Mouse (Mus musculus) ES-CJ7 (cell line): ENCODE measurements around the gene Phykpl.

Experiments
- DNase-seq: peaks from one replicate; pipeline ENCODE4 v3.0.0; 2011; ENCODE audit warnings: low read depth, low spot score

The Phykpl gene

DNA sequence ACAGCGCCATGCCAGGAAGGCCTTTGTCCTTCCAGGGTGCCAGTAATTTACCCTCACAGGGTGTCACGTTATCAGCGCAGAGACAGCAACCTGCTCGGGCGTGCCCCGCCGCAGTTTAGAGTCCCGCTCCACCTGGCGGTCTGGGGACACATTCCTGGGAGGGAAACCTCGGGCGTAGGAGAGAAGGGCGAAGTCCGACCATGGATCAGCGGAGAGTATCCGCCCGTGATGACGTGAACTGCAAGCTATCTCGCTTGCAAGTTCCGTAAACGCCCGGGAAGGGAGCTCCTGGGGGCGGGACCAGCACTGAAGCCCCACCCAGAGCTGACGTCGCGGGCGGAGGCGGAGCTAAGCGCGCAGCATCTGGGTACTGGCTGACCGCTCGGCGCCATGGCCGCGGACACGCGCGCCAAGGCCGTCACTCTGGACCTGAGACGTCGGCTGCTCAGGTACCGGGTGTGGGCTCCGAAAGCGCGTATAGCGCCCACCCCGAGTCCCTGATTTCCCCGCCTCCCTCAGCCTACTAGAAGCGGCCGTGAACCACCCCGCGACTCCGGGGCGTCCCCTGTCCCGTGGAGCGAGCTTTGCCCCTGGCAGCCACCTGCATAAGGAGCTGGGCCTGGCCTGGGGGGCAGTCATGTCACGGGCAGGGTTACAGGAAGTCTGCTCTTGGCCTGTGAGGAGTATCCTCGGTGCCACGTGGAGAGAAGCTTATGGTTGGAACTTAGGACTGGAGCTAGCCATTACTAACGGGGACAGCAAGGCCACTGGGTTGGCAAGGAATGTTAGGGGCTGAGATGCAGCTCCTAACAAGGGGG is at the start of gene Phykpl:
Gene Phykpl (plus strand): TSS at position 327 of the 818 bp plus-strand sequence.
- DNase-seq = peak; percentile 96

DNA sequence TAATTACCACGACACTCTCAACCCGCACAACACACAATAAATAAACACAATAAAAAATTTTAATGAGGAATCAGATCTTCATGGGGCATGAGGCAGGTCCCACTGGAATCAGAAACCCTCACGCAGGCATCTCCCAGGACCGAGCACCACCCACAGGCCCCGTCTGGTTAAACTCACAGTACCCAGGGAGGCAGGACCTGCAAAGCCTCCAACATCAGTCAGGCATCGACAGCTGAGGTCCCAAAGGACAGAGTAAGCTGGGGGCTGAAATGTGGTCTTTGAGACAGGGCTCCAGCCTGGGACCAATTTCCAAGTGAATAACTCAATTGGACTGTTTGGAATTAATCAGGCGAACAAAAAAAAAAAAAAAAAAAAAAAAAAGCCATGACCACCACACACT is 46.2 kb upstream of the Phykpl start:
- DNase-seq = no peak

GRCm38 (mm10) chr11:51538919-51539758 is 45.4 kb upstream of the Phykpl start:
- no peak for DNase-seq

GRCm38 (mm10) chr11:51539759-51540282 is 44.7 kb upstream of the Phykpl start:
- DNase-seq = peak; percentile 98

DNA sequence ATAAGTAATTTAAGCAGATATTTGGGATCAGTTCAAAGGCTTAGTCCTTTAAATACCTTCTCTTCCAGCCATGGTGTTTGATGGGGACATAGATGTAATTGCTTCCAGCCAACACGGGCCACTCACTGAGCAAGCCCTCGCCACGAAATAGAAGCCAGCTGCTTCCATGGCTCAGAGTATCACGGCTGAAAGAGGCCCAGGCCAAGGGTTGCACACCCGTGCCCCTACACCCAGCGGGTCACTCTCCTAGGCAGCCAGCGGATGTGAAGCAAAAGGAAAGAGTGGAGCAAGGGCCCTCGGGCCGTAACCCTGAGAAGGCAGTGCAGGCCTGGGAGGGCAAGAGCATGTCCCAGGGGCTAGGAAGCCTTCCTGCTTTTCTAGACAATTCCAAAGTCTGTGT is 42.1 kb upstream of the Phykpl start:
- no peak for DNase-seq

- DNase-seq = no peak
Measured at GRCm38 (mm10) chr11:51543487-51544050, 41.0 kb upstream of the Phykpl start.

- no peak for DNase-seq
Measured at GRCm38 (mm10) chr11:51544413-51544812, 40.1 kb upstream of the Phykpl start.

GRCm38 (mm10) chr11:51545811-51546210 is 38.7 kb upstream of the Phykpl start:
- no peak for DNase-seq

- no peak for DNase-seq
Measured at GRCm38 (mm10) chr11:51551253-51551652, 33.3 kb upstream of the Phykpl start.

- no peak for DNase-seq
Measured at GRCm38 (mm10) chr11:51552091-51552490, 32.5 kb upstream of the Phykpl start.

GRCm38 (mm10) chr11:51554590-51554989 is 30.0 kb upstream of the Phykpl start:
- no peak for DNase-seq

GRCm38 (mm10) chr11:51555066-51555465 is 29.5 kb upstream of the Phykpl start:
- DNase-seq = no peak

- DNase-seq = no peak
Measured at GRCm38 (mm10) chr11:51563276-51563675, 21.3 kb upstream of the Phykpl start.

DNA sequence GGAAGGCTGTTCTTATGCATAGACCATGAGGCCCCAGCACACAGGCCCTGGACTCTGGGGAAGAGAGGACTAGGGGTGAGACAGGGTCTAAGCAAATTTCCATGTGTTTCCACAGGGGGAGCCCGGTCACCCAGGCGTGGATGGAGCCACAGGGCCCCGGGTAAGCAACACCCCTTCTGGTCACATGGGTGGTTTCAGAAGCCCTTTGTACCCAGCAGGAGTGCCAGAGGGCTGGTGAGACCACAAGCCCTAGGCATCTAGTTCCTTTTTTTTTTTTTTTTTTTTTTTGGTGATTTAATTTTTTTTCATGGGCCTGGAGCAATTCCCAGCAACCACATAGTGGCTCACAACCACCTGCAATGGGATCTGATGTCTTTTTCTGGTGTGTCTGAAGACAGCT is 19.5 kb upstream of the Phykpl start:
- peak; percentile 43 for DNase-seq

- DNase-seq = peak; percentile 57
Measured at GRCm38 (mm10) chr11:51565951-51566350, 18.6 kb upstream of the Phykpl start.

GRCm38 (mm10) chr11:51568801-51569200 is 15.8 kb upstream of the Phykpl start:
- no peak for DNase-seq

DNA sequence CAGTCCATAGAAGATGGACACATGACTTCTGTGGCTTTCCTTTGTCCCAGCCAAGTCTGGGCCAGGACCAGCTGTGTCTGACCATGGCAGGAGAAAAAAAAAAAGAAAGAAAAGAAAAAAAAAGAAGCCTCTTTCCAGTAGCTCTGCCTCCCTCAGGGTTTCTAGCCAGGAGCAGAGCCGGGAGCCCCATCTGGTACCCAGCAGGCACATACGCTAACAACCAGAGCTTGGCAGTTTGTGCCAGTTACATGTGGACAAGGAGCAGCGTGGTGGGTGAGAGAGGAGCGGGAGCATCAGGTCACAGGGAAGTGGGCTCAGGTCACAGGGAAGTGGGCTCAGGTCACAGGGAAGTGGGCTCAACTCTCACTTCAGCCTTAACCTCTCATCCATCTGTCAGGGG is 8.1 kb upstream of the Phykpl start:
- no peak for DNase-seq

DNA sequence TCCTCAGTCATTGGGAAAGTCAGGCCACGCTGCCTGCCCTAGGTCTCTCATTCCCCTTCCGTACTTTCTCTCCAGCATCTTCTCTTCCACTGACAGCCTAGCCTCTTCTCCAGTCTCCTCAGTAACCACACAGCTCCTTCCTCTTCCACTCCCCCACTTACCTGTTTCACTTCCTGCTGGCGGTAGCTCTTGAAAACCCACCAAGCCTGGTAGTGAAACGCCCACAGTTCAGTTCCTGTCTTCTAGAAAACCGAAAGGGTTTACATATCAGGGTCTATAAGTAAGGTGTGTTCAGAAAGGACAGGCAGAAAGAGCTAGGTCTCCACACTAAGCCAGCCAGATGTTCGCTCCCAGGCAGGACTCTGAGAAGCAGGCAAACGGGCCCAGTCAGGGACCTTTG is 7.0 kb upstream of the Phykpl start:
- no peak for DNase-seq

DNA sequence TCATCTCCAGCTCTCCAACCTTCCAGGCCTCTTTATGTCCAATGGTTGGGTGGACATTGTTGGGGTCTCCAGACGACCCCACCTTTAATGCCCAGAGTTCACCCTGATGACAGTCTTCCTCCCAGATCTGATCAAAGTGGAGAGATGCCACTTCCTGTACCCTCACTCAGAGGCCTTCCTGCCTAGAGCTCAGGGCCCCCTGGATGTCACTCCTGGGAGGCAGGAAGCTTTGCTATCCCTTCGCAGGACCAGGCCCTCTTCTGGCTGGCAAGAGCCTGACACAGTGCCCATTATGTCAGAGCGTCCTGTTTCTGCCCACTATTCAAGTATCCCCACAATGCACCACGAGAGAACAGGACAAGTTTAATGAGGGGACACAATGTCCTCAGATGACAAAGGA is 5.5 kb upstream of the Phykpl start:
- DNase-seq = no peak

GRCm38 (mm10) chr11:51582713-51583112 is 1.8 kb upstream of the Phykpl start:
- peak; percentile 72 for DNase-seq

GRCm38 (mm10) chr11:51584057-51584430 is 513 bp upstream of the Phykpl start:
- DNase-seq = no peak

GRCm38 (mm10) chr11:51585608-51586252 is 1.2 kb downstream of the Phykpl start:
- DNase-seq = no peak
